Mouse (Mus musculus): Measurements from ENCODE around the gene Miga2. TPM values are rescaled to one million over a fixed set of nuclear protein-coding genes. Genes with fewer than 3 reads are reported as not detected.
"Not testable (repeated sequence)": the region's sequence is repeated elsewhere in the genome, so short reads cannot be mapped to it uniquely, and the experiment has no call there.

Miga2 gene
- polyA plus RNA-seq, 1 experiment from 2014 or later, result 28.9 TPM

DNA sequence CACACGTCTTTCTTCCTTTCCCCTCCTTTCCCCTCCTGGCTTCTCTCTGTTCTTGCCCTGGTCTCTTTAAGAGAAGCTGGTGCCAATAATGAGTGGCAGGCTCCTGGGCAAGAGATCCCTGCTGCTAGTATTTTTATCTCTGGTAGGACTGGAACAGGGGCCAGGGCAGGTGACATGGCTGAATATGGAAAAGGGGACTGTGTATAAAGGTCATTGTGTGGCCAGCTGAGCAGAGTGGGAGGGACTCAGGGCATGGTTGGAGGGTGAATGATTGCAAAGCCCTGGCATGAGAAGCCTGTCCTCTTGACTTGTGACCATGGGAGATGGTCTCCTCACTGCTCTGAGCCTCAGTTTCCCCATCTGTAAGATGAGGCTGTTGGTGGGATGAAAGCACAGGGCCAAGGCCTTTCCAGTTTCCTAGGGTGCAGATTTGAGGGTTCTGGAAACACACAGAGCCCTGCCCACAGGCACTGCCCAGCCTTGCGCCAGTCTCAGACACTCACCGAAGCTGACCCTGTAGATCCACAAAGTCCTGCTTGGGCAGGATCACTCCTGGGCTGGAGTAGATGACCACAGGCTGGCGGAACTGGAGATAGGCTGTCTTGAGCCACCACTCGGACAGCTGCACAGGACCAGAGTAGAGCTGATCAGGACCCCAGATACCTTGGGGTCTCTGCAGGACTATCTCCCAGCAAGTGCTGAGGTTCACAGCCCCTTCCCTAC lies 45.6 kb downstream of the Miga2 start:
- Histone ChIP-seq H3K4me2 (ENCODE audit: low read depth, low read length) (no peak overlapping the region), H3K9ac (replicated peaks; ENCODE audit: low read depth, low read length) (no peak overlapping the region), H3K27me3 (ENCODE audit: control insufficient read depth, insufficient read depth, low read length) (no peaks in the 10 kb centered on the region), H3K27ac (ENCODE audit: low read depth, low read length) (no peak overlapping the region), H3K9me3 (ENCODE audit: control insufficient read depth, low read length) (no peaks in the 10 kb centered on the region), H3K36me3 (ENCODE audit: control insufficient read depth, insufficient read depth, low read length) (peaks cover 46% of the 10 kb centered on the region), H3K4me3 (ENCODE audit: low read depth, low read length) (no peak overlapping the region), H3K4me1 (ENCODE audit: control insufficient read depth, insufficient read depth, low read length) (peaks cover 7% of the 10 kb centered on the region)
- 95% methylated on average over 5 of the region's 5 CpGs for WGBS
- ATAC-seq (ENCODE audit: low read depth), result no peak

DNA sequence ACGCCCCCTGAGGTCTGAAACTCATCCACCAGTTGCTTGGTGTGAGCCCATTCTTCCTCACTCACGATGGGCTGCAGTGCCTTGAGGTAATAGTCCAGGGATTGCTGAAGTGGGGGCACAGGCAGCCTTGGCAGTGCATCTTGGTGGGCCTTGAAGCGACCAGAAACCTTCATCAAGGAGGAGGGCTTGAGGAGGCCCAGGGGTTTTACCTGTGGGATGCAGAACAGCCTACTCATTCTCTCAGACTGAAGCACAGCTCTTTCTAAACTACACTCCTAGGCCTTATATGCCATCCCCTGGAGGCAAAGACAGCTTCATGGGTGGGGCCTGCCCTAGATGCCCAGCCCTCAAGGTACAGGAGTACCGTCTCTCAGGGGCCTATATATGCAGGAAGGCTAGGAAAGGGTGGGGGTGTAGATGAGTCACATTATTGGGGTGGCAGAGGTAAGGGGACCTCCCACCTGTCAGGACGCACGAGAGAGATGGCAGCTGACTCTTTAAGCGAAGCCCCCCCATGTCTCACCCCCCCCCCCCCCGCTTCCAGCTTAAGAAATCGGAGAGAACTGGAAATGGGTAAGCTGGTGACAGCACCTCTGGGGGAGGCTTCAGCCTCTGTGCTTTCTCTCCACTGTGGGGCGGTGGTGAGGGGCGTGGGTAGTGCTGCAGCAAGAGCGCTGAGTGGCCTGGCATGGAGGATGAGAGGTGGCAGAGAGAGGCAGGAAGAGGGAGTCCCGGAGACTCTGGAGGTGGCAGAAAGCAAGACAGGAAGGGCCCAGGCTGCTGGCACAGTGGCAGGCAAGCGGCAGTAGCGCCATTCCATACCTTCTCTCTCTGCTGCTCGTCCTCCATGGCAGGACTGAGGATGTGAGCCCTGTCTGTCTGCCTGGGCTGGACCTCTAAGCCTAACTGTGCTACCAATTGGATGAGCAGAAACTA lies 49.3 kb downstream of the Miga2 start:
- Histone ChIP-seq H3K4me3 (ENCODE audit: low read depth, low read length) (no peak overlapping the region), H3K4me1 (ENCODE audit: control insufficient read depth, insufficient read depth, low read length) (peaks cover 18% of the 10 kb centered on the region), H3K9me3 (ENCODE audit: control insufficient read depth, low read length) (no peaks in the 10 kb centered on the region), H3K27ac (ENCODE audit: low read depth, low read length) (no peak overlapping the region), H3K27me3 (ENCODE audit: control insufficient read depth, insufficient read depth, low read length) (no peaks in the 10 kb centered on the region), H3K9ac (replicated peaks; ENCODE audit: low read depth, low read length) (no peak overlapping the region), H3K4me2 (ENCODE audit: low read depth, low read length) (no peak overlapping the region), H3K36me3 (ENCODE audit: control insufficient read depth, insufficient read depth, low read length) (peaks cover 22% of the 10 kb centered on the region)
- 81% methylated on average over 16 of the region's 16 CpGs for WGBS
- no peak for ATAC-seq (ENCODE audit: low read depth)

DNA sequence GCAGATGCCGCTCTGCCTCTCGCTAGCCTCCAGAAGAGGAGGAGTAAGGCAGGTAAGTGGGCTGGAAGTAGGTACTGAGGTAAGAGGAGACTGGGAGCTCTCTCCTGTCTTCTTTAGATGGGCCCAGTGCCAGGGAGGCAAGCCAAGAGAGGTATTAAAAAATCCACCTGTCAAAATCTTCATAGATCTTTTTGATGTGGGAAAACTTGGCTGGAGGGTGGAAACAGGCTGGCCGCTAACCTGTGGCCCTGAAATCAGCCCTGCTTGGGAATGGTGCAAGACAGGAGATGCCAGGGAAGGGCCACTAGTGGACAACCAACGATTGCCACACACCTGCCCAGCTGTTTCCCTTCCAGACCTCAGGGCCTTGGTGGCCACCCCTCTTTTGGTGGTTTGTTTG lies 50.1 kb downstream of the Miga2 start:
- 91% methylated on average over 4 of the region's 4 CpGs for WGBS
- Histone ChIP-seq H3K9me3 (ENCODE audit: control insufficient read depth, low read length) (no peaks in the 10 kb centered on the region), H3K27me3 (ENCODE audit: control insufficient read depth, insufficient read depth, low read length) (no peaks in the 10 kb centered on the region), H3K9ac (replicated peaks; ENCODE audit: low read depth, low read length) (no peak overlapping the region), H3K4me2 (ENCODE audit: low read depth, low read length) (peak overlapping the region; percentile 71; the same call in 1 of the 2 replicates), H3K4me1 (ENCODE audit: control insufficient read depth, insufficient read depth, low read length) (peaks cover 26% of the 10 kb centered on the region), H3K4me3 (ENCODE audit: low read depth, low read length) (no peak overlapping the region; the same call in 1 of the 2 replicates), H3K36me3 (ENCODE audit: control insufficient read depth, insufficient read depth, low read length) (peaks cover 14% of the 10 kb centered on the region), H3K27ac (ENCODE audit: low read depth, low read length) (no peak overlapping the region)
- ATAC-seq (ENCODE audit: low read depth), result no peak

DNA sequence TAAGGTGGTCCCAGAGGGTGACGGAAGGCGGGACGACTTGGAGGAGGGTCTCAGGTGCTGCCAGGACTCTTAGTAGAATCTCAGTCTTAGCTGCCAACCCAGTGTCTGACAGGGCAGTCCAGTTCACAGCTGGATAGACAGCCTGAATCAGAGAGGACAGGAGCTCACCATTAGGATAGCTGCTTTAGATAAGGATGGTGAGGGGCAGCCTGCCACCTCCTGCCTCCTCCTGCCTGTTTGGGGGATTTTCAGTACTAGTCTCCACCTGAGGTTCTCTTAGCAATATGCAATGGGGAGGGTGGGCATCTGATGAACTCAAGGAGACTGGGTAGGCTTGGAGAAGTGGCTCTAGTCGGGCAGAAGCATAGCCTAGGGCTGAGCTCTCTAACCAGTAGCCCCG lies 50.6 kb downstream of the Miga2 start:
- ATAC-seq (ENCODE audit: low read depth), result no peak
- Histone ChIP-seq H3K4me1 (ENCODE audit: control insufficient read depth, insufficient read depth, low read length) (peaks cover 27% of the 10 kb centered on the region), H3K4me3 (ENCODE audit: low read depth, low read length) (peak overlapping the region; percentile 84), H3K9ac (replicated peaks; ENCODE audit: low read depth, low read length) (peak overlapping the region; percentile 89), H3K36me3 (ENCODE audit: control insufficient read depth, insufficient read depth, low read length) (peaks cover 9% of the 10 kb centered on the region; the same call in 1 of the 2 replicates), H3K27ac (ENCODE audit: low read depth, low read length) (no peak overlapping the region; the same call in 1 of the 2 replicates), H3K9me3 (ENCODE audit: control insufficient read depth, low read length) (no peaks in the 10 kb centered on the region), H3K27me3 (ENCODE audit: control insufficient read depth, insufficient read depth, low read length) (no peaks in the 10 kb centered on the region), H3K4me2 (ENCODE audit: low read depth, low read length) (peak overlapping the region; percentile 71)
- WGBS, result 42% methylated on average over 5 of the region's 5 CpGs

DNA sequence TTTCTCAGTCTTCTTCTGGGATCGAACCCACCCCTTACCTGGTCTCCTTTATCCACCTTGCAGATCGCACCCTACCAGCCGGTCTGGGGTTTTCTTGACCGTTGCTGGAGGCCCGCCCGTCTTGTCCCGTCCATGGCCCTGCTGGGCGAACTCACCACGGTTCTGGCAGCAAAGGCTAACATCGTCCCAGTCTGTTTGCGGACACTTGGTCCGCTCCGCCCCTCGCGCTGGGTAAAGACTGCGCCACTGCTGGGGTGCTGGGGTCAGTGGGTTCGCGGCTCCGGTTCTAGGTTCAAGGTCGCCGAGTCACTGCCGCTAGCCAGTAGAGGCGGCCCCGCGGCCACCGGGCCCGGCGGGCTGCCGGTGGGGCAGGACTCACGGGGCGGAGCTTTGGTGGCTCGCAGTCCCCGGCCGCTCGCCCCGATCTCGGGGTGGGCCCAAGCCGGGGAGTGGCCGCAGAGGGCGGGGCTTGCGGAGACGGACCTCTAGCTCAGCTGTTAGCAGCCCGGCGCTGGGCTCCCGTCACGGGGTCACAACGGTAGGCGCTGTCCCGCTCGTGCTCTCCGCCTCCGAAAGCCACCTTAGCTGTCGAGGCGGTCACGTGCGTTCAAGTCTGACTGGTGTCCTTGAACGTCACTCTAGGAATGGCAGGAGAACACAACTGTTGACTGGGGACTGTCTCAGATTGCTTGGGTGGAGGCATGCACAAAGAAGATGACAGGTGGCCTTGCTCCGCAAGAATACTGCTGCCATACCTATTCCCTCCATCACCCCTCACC lies 51.3 kb downstream of the Miga2 start, which contains the start of gene Crat:
Crat (minus strand) TSS at position 657 of the 779 bp plus-strand sequence.
- peak; percentile 83 for ATAC-seq (ENCODE audit: low read depth)
- H3K27ac ChIP-seq (ENCODE audit: low read depth, low read length), result peak within 1 kb of the TSS; percentile 96

DNA sequence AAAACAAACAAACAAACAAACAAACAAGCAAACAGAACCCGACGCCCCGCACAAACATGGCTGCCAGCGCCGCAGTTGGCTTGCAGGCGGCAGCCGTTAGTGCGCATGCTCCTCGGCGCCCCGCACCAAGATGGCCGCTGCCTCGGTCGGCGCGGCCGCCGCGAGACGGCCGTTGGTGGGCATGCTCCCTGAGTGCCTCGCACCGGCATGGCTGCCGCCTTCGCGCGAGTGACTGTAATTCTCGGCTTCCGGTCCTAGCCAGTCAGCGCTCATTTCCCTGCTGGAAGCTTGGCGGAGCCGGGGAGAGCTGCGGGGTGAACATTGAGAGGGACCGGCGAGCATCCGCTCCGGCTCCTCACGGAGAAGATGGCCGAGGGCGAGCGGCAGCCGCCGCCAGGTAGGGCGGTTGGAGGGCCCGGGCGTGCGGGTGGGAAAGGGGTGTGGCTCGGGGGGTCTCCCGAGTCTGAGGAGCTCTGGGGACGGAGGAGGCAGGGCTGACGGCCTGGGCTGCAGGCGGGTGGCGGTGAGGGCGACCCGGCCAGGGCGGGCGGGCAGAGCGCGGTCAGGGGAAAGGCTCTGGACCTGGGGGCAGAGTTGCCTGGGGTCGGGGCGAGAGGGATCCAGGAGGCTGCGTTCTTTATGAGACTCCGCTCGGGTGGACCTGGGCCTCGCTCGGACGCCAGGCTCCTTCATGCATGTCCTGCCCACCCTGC lies 52.1 kb downstream of the Miga2 start, which contains the start of gene Ptpa:
Ptpa (plus strand) TSS at position 104 of the 713 bp plus-strand sequence.
- H3K4me1 ChIP-seq (ENCODE audit: control insufficient read depth, insufficient read depth, low read length), result peaks cover 27% of the 10 kb centered on the region

More for the DNA sequence above, 51.3 kb downstream of the Miga2 start, which contains the start of gene Crat:
- H3K4me1 ChIP-seq (ENCODE audit: control insufficient read depth, insufficient read depth, low read length), result peaks cover 27% of the 10 kb centered on the region
- H3K27me3 ChIP-seq (ENCODE audit: control insufficient read depth, insufficient read depth, low read length), result no peaks in the 10 kb centered on the region
- H3K4me2 ChIP-seq (ENCODE audit: low read depth, low read length), result peak within 1 kb of the TSS; percentile 71
- peak within 1 kb of the TSS; percentile 89 for H3K9ac ChIP-seq (replicated peaks; ENCODE audit: low read depth, low read length)
- 1% methylated on average over 58 of the region's 58 CpGs for WGBS
- H3K9me3 ChIP-seq (ENCODE audit: control insufficient read depth, low read length), result no peaks in the 10 kb centered on the region
- H3K36me3 ChIP-seq (ENCODE audit: control insufficient read depth, insufficient read depth, low read length), result 0 out of 2 replicates have a peak, but pooled peaks cover 4% of the 10 kb centered on the region
- peak within 1 kb of the TSS; percentile 84 for H3K4me3 ChIP-seq (ENCODE audit: low read depth, low read length)

DNA sequence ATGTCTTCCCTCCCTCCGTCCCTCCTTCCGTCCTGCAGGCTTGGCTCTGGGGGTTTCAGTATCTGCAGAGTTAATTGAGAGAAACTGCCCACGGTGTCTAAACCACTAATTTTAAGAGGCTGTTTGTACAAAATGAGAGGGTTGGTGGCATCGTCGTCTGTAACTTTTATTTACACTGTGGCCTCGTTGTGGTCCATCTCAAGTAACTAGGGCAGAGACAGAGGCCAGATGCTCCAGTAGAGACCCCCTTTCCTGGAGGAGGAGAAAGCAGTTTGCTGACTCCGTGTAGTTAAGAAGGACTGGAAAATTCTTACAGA lies 52.6 kb downstream of the Miga2 start:
- no peak for ATAC-seq (ENCODE audit: low read depth)
- WGBS, result 0% methylated on average over 7 of the region's 7 CpGs
- no peaks in the 10 kb centered on the region for H3K9me3 ChIP-seq (ENCODE audit: control insufficient read depth, low read length)
- H3K27me3 ChIP-seq (ENCODE audit: control insufficient read depth, insufficient read depth, low read length), result no peaks in the 10 kb centered on the region
- peak overlapping the region; percentile 89 for H3K9ac ChIP-seq (replicated peaks; ENCODE audit: low read depth, low read length)
- 0 out of 2 replicates have a peak, but pooled peaks cover 4% of the 10 kb centered on the region for H3K36me3 ChIP-seq (ENCODE audit: control insufficient read depth, insufficient read depth, low read length)
- peak overlapping the region; percentile 84 for H3K4me3 ChIP-seq (ENCODE audit: low read depth, low read length)
- H3K4me1 ChIP-seq (ENCODE audit: control insufficient read depth, insufficient read depth, low read length), result peaks cover 27% of the 10 kb centered on the region
- H3K27ac ChIP-seq (ENCODE audit: low read depth, low read length), result peak overlapping the region; percentile 96
- peak overlapping the region; percentile 71 for H3K4me2 ChIP-seq (ENCODE audit: low read depth, low read length)

More for the DNA sequence above, 52.1 kb downstream of the Miga2 start, which contains the start of gene Ptpa:
- Histone ChIP-seq H3K9me3 (ENCODE audit: control insufficient read depth, low read length) (no peaks in the 10 kb centered on the region), H3K27ac (ENCODE audit: low read depth, low read length) (peak within 1 kb of the TSS; percentile 96), H3K36me3 (ENCODE audit: control insufficient read depth, insufficient read depth, low read length) (0 out of 2 replicates have a peak, but pooled peaks cover 4% of the 10 kb centered on the region), H3K27me3 (ENCODE audit: control insufficient read depth, insufficient read depth, low read length) (no peaks in the 10 kb centered on the region), H3K4me3 (ENCODE audit: low read depth, low read length) (peak within 1 kb of the TSS; percentile 84), H3K9ac (replicated peaks; ENCODE audit: low read depth, low read length) (peak within 1 kb of the TSS; percentile 89), H3K4me2 (ENCODE audit: low read depth, low read length) (peak within 1 kb of the TSS; percentile 71)
- WGBS, result under 1% methylated on average over 57 of the region's 67 CpGs
- peak; percentile 92 for ATAC-seq (ENCODE audit: low read depth)

DNA sequence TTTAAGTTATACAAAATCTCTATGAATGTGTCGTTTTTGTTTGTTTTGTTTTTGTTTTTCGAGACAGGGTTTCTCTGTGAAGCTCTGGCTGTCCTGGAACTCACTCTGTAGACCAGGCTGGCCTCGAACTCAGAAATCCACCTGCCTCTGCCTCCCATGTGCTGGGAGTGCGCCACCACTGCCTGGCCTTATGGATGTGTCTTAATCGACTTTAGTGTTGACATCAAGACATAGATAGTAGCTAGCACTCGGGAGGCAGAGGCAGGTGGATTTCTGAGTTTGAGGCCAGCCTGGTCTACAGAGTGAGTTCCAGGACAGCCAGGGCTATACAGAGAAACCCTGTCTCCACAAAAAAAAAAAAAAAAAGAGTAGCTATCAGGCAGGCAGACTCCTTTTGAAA lies 53.1 kb downstream of the Miga2 start:
- not testable (repeated sequence) for ATAC-seq (ENCODE audit: low read depth); H3K36me3 ChIP-seq (ENCODE audit: control insufficient read depth, insufficient read depth, low read length); H3K9ac ChIP-seq (replicated peaks; ENCODE audit: low read depth, low read length); H3K27me3 ChIP-seq (ENCODE audit: control insufficient read depth, insufficient read depth, low read length); H3K9me3 ChIP-seq (ENCODE audit: control insufficient read depth, low read length); H3K27ac ChIP-seq (ENCODE audit: low read depth, low read length)
- Histone ChIP-seq H3K4me2 (ENCODE audit: low read depth, low read length) (peak overlapping the region; percentile 71; the same call in 1 of the 2 replicates), H3K4me3 (ENCODE audit: low read depth, low read length) (peak overlapping the region; percentile 84; the same call in 1 of the 2 replicates), H3K4me1 (ENCODE audit: control insufficient read depth, insufficient read depth, low read length) (peaks cover 27% of the 10 kb centered on the region)
- 81% methylated on average over 6 of the region's 6 CpGs for WGBS

Measured in neural tube, embryonic 14.5 days (tissue).